Comparison of ENCODE assay signal across 10 mouse cellular contexts in genomic region chrX:157481860-157482259, GRCm38 (mm10).
"Had no signal": no experiment of that assay in that cellular context is flagged by ENCODE, and none has a peak within 500 bp of the region (broad histone marks: within the 10 kb centered on the region; RNA-seq: fewer than 3 reads in every experiment).

No protein-coding gene starts in this region.

- H3K4me2 ChIP-seq: liver, embryonic 13.5 days; midbrain, embryonic 11.5 days had no signal

- H3K36me3 ChIP-seq: liver, embryonic 13.5 days had no signal

- H3K27ac ChIP-seq: liver, embryonic 13.5 days had no signal

- H3K9ac ChIP-seq: liver, embryonic 13.5 days had no signal

- DNase-seq: kidney, postnatal 14 days; kidney, postnatal 4 days; liver, embryonic 13.5 days; lung, adult 2 months; lung, postnatal 14 days; lung, postnatal 4 days; midbrain, embryonic 14.5 days; thymus, adult 18-20 months; thymus, postnatal 36 days had no signal

- H3K9me3 ChIP-seq: liver, embryonic 13.5 days had no signal

- H3K4me1 ChIP-seq: liver, embryonic 13.5 days had no signal

- H3K27me3 ChIP-seq: liver, embryonic 13.5 days had no signal

- H3K4me3 ChIP-seq: liver, embryonic 13.5 days had no signal
